Mouse (Mus musculus) embryonic fibroblast, embryonic 13.5 days (primary cell): Measurements from ENCODE around the gene Myh10.

Experiments
- CTCF ChIP-seq: IDR thresholded peaks from 2 replicates; pipeline ENCODE4 v1.5.1; 2011; ENCODE audit warnings: mild to moderate bottlenecking, control low read depth, low read length, moderate library complexity, borderline replicate concordance; ENCODE audit not compliant: insufficient read depth
- POLR2A ChIP-seq: IDR thresholded peaks from 2 replicates; pipeline ENCODE4 v1.6.1; 2011; ENCODE audit warnings: low read depth, mild to moderate bottlenecking, control low read depth, low read length, moderate library complexity

- no peak for TF ChIP-seq POLR2A
- no peak for TF ChIP-seq CTCF
These were observed 16.7 kb downstream of the Myh10 start for GRCm38 (mm10) chr11:68707881-68708582.
